Mouse (Mus musculus) E14TG2a.4 (cell line): ENCODE data around the gene Mylk.

Experiments used
- CTCF ChIP-seq: conservative IDR thresholded peaks from 2 replicates; pipeline ENCODE4 v1.5.1; 2014; ENCODE audit warnings: low read length
- POU5F1 ChIP-seq: IDR thresholded peaks from 2 replicates; pipeline ENCODE4 v1.6.1; 2014; ENCODE audit warnings: low read length, borderline replicate concordance

DNA sequence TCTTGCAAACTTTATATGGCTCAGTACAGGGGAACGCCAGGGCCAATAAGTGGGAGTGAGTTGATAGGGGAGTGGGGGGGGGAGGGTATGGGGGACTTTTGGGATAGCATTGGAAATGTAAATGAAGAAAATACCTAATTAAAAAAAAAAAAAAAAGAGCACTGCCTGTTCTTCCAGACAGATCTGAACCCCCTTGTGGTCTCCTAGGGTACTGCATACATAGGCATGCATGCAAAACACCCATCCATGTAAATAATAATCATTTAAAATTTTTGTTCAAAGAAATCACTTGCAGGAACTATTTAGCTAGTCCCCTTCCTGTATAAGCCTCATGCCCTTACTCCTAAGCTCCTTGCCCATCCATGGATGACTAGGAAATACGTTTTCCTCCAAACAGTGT is 122.2 kb downstream of the Mylk start:
- peak; percentile 68 for TF ChIP-seq CTCF
- no peak for TF ChIP-seq POU5F1
